Mouse (Mus musculus) C2C12 (cell line): Measurements from ENCODE around the gene Lrmda.

ENCODE experiments used
- CEBPB ChIP-seq: IDR thresholded peaks from one replicate; pipeline ENCODE4 v1.6.1; 2011; ENCODE audit warnings: low read depth, mild to moderate bottlenecking, control low read depth, moderate library complexity
- CTCF ChIP-seq: IDR thresholded peaks from one replicate; pipeline ENCODE4 v1.5.1; 2011; ENCODE audit not compliant: control insufficient read depth, insufficient read depth, insufficient read length
- USF1 ChIP-seq: IDR thresholded peaks from one replicate; pipeline ENCODE4 v1.6.1; 2011; ENCODE audit warnings: low read depth, mild to moderate bottlenecking, control low read depth, moderate library complexity

DNA sequence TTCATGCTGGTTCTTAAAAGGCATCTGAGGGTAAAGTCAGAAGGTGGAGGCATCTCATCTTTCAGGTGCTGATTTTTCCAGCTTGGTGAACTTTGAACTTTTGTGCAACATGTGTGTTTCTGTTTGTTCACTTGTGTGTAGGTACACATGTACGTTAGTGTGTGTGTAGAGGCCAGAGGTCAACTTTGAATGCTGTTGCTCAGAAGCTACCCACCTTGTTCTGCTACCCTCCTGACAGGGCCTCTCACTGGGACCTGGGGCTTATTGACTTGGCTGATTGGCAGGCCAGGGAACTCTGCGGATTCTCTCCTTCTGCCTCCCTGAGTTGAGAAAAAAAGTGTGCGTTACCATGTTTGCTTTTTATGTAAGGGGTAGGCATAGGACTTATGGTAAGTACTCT lies 203.1 kb downstream of the Lrmda start:
- TF ChIP-seq CTCF (no peak), CEBPB (no peak), USF1 (no peak)
